In genomic region chr5:20751696-20752095, GRCm38 (mm10) we compare ENCODE assay signal across 13 mouse cellular contexts.
DNase-seq lines count a peak whose midpoint lies in the region; ATAC-seq lines count a peak whose summit lies in the region.
"Had no signal": no experiment of that assay in that cellular context is flagged by ENCODE, and none has a peak within 500 bp of the region (broad histone marks: within the 10 kb centered on the region; RNA-seq: fewer than 3 reads in every experiment).

No protein-coding gene starts in this region.

- peaks cover 12% of the 10 kb centered on the region; the same call in 1 of the 2 replicates for H3K4me1 ChIP-seq in embryonic facial prominence, embryonic 15.5 days
- H3K4me1 ChIP-seq in hindbrain, embryonic 10.5 days (replicated peaks) = peaks cover 16% of the 10 kb centered on the region; the same call in 1 of the 2 replicates
- H3K4me1 ChIP-seq in midbrain, embryonic 13.5 days (replicated peaks) = peaks cover 45% of the 10 kb centered on the region

- no peaks in the 10 kb centered on the region for H3K9me3 ChIP-seq in embryonic facial prominence, embryonic 15.5 days (replicated peaks)
- H3K9me3 ChIP-seq in hindbrain, embryonic 10.5 days = no peaks in the 10 kb centered on the region
- no peaks in the 10 kb centered on the region for H3K9me3 ChIP-seq in midbrain, embryonic 13.5 days

- peak; percentile 30 to 46 for DNase-seq in layer of hippocampus, postnatal 10 days (ENCODE audit: low spot score in 2 of 2)
- DNase-seq in layer of hippocampus, postnatal 36 days = no peak
- no peak for DNase-seq in hindbrain, embryonic 10.5 days (ENCODE audit: low spot score)
- DNase-seq in right cerebral cortex, postnatal 14 days = no peak
- DNase-seq in adrenal gland, postnatal 25 days = no peak
- DNase-seq in kidney, postnatal 36 days = no peak
- DNase-seq: cerebellum, adult 8-10 months; kidney, adult 8-10 months; right cerebral cortex, adult 18-20 months; thymus, adult 2 months had no signal

- H3K4me2 ChIP-seq in embryonic facial prominence, embryonic 15.5 days (replicated peaks) = no peak overlapping the region
- no peak overlapping the region for H3K4me2 ChIP-seq in midbrain, embryonic 13.5 days (replicated peaks)

- 45% methylated on average over 7 of the region's 7 CpGs for WGBS in embryonic facial prominence, embryonic 15.5 days
- WGBS in hindbrain, embryonic 10.5 days = 54% methylated on average over 7 of the region's 7 CpGs
- WGBS in midbrain, embryonic 13.5 days = 26% methylated on average over 7 of the region's 7 CpGs

- no peak overlapping the region for H3K4me3 ChIP-seq in embryonic facial prominence, embryonic 15.5 days (replicated peaks)
- H3K4me3 ChIP-seq in hindbrain, embryonic 10.5 days = no peak overlapping the region
- no peak overlapping the region for H3K4me3 ChIP-seq in midbrain, embryonic 13.5 days (replicated peaks)

- H3K36me3 ChIP-seq in embryonic facial prominence, embryonic 15.5 days = no peaks in the 10 kb centered on the region
- no peaks in the 10 kb centered on the region for H3K36me3 ChIP-seq in hindbrain, embryonic 10.5 days
- H3K36me3 ChIP-seq in midbrain, embryonic 13.5 days = peaks cover 1% of the 10 kb centered on the region; the same call in 1 of the 2 replicates

- H3K27ac ChIP-seq in embryonic facial prominence, embryonic 15.5 days (replicated peaks) = peak overlapping the region; percentile 45
- H3K27ac ChIP-seq in hindbrain, embryonic 10.5 days = 0 out of 2 replicates have a peak overlapping the region, but pooled peaks have one; percentile 16
- H3K27ac ChIP-seq in midbrain, embryonic 13.5 days = peak overlapping the region; percentile 25; the same call in 1 of the 2 replicates

- H3K9ac ChIP-seq in embryonic facial prominence, embryonic 15.5 days = no peak overlapping the region
- no peak overlapping the region for H3K9ac ChIP-seq in midbrain, embryonic 13.5 days (replicated peaks)

- ATAC-seq in embryonic facial prominence, embryonic 15.5 days (ENCODE audit: insufficient number of reproducible peaks, low FRiP score, low TSS enrichment, low read depth) = peak; percentile 59
- ATAC-seq in midbrain, embryonic 13.5 days = peak; percentile 62

- no peaks in the 10 kb centered on the region for H3K27me3 ChIP-seq in embryonic facial prominence, embryonic 15.5 days
- H3K27me3 ChIP-seq in hindbrain, embryonic 10.5 days (ENCODE audit: insufficient read depth, poor library complexity, severe bottlenecking) = no peaks in the 10 kb centered on the region
- H3K27me3 ChIP-seq in midbrain, embryonic 13.5 days = no peaks in the 10 kb centered on the region
- H3K27me3 ChIP-seq: CH12.LX had no signal

Comparison
In these comparisons a context has a peak if more than half of its experiments do, and no peak if none do; other contexts are left out.
1. DNase-seq: peak in layer of hippocampus, postnatal 10 days (2 of 2); none in layer of hippocampus, postnatal 36 days (0 of 2), hindbrain, embryonic 10.5 days (single experiment), right cerebral cortex, postnatal 14 days (single experiment), adrenal gland, postnatal 25 days (single experiment) and kidney, postnatal 36 days (0 of 2).
2. Peak in every context shown above with its lines, with median percentiles within 50 percentile points of each other: H3K27ac ChIP-seq.